Mouse (Mus musculus) adrenal gland, adult 8-10 months (tissue): Measurements from ENCODE around the gene Arf3. TPM values are rescaled to one million over a fixed set of nuclear protein-coding genes. Genes with fewer than 3 reads are reported as not detected.

Experiments
- DNase-seq: peaks from one replicate; pipeline ENCODE4 v3.0.0; 2022
- total RNA-seq, 4 experiments: library from RNA; stranded (reverse); gene quantifications; 2 replicates each; pipeline ENCODE4 v1.2.4; 2022

The Arf3 gene
- total RNA-seq, 4 experiments from 2014 or later, result 153 to 163 (median 159) TPM

DNA sequence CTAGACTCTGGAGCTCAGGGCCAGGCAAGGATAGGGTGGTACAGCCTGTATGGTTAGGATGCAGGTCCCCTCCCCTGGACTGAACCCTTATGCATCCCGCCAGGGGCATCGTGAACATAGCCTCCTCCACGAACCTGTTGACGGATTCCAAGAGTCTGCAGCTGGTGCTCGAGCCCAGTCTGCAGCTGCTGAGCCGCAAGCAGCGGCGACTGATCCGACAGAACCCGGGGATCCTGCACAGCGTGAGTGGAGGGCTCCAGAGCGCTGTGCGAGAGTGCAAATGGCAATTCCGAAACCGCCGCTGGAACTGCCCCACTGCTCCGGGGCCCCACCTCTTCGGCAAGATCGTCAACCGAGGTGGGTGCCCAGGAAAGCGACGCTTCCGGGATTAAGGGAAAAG lies 27.7 kb upstream of the Arf3 start:
- DNase-seq, result no peak

- DNase-seq, result no peak
These were observed 26.9 kb upstream of the Arf3 start, which contains the start of gene Wnt1 for GRCm38 (mm10) chr15:98789661-98790535. Gene Wnt1 (plus strand): TSS chr15:98789857.

DNA sequence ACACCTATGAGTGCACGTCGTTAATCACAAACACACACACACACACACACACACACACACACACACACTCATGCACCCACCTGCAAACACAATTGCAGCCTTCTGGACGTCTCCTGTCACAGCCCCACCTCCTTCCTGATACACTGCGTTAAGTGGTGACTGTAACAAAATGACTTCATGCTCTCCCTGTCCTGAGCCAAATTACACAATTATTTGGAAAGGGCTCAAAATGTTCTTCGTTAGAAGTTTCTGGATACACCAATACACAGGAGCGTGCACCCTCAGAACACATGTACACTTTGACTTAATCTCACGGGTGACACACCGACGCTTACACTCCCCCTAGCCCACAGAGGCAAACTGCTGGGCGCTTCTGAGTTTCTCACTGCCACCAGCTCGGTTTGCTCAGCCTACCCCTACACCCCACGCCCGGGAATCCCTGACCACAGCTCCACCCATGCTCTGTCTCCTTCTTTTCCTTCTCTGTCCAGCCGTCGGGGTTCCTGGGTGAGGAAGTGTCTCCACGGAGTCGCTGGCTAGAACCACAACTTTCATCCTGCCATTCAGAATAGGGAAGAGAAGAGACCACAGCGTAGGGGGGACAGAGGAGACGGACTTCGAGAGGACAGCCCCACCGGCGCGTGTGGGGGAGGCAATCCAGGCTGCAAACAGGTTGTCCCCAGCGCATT lies 26.1 kb upstream of the Arf3 start:
- DNase-seq, result no peak

DNA sequence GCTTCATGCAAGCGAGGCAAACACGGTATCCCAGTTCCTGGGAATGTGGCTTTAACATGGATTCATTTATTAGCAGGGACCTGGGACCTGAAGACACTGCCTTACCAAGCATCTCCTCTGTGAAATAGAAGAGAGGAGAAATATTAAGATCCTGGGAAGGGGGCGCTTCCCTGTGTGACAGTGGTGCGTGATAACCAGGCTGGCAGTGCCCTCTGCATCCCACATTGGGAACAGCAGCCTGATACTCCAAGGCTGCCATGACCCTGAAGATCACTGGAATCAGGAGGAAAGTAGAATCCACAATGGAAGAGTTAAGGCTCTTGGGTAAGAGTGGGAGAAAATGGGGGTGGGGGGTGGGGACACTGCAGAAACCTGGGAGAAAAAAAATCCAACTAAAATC lies 24.9 kb upstream of the Arf3 start:
- DNase-seq, result no peak

DNA sequence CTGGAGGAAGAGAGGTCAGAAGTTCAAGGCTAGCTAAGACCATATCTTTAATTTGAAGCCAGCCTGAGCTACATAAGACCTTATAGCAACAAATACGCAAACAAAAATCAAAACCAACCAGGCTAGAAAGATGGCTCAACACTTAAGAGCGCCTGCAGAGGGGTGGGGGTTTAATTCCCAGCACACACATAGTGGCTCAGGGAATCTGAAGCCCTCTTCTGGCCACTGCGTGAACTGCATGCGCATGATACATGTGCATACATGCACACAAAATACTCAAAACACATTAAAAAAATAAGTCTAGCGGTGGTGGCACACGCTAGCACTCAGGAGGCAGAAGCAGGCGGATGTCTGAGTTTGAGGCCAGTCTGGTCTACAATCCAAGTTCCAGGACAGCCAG lies 22.7 kb upstream of the Arf3 start:
- no peak for DNase-seq

DNA sequence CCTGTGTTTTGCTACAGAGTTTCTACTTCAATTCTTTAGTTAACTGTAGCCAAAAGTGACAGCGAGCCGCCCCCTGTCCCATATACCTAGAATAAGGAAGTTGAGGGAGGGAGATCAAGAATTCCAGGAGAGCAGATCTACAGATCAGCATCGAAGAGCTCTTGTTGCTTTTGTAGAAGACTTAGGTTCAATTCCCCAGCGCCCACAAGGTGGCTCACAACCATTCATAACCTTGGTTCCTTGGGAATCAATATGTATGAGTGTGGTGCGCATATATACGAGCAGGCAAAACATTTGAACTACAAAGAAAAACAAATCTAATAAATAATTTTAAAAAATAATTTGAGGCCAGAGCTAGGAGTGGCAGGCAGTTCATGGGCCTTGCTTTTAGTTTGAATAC lies 18.2 kb upstream of the Arf3 start:
- DNase-seq, result no peak

DNA sequence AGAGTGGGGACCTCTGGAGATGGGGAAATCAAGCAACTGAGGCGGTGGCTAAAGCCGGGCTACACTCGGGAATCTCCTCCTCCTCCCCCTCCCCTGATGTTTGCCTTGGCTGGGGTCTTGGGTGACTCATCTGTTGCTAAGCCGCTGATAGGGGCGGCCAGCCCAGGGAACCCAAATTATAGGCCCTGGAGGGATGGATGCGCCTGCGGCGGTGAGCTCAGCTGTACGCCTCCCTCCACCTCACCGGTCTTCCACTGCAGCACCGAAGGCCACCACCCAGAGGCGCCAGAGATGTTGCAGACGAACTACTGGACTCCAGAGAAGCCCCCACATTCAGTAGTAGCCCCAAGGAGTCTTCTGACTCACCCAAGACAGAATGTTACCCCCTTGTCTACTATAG lies 17.6 kb upstream of the Arf3 start:
- no peak for DNase-seq

GRCm38 (mm10) chr15:98780075-98780474 lies 17.1 kb upstream of the Arf3 start:
- DNase-seq, result no peak

GRCm38 (mm10) chr15:98778806-98779205 lies 15.8 kb upstream of the Arf3 start:
- no peak for DNase-seq

- no peak for DNase-seq
These were observed 15.3 kb upstream of the Arf3 start for GRCm38 (mm10) chr15:98778191-98778770.

DNA sequence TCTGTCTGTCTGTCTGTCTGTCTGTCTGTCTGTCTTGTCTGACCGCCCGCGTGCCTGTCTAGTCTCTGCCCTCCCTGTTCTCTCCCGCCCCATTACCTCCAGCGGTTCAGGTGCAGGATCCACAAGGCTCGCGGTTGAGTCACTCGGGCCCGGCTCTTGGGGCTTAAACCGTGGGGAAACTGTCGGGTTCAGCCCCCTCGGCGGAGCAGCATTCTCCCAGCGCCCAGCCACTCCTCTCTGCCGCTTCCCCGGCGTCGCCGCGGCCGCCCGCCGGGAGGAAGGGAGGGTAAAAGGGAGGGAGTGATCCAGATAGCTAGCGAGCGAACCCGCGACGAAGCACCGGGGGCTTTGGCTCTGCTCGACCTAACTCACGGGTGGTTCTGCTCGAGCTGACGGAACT lies 14.7 kb upstream of the Arf3 start, which contains the start of gene Wnt10b:
Gene Wnt10b (minus strand): TSS at position 389 of the 400 bp plus-strand sequence.
- no peak for DNase-seq

- DNase-seq, result no peak
These were observed 14.1 kb upstream of the Arf3 start for GRCm38 (mm10) chr15:98777005-98777616.

DNA sequence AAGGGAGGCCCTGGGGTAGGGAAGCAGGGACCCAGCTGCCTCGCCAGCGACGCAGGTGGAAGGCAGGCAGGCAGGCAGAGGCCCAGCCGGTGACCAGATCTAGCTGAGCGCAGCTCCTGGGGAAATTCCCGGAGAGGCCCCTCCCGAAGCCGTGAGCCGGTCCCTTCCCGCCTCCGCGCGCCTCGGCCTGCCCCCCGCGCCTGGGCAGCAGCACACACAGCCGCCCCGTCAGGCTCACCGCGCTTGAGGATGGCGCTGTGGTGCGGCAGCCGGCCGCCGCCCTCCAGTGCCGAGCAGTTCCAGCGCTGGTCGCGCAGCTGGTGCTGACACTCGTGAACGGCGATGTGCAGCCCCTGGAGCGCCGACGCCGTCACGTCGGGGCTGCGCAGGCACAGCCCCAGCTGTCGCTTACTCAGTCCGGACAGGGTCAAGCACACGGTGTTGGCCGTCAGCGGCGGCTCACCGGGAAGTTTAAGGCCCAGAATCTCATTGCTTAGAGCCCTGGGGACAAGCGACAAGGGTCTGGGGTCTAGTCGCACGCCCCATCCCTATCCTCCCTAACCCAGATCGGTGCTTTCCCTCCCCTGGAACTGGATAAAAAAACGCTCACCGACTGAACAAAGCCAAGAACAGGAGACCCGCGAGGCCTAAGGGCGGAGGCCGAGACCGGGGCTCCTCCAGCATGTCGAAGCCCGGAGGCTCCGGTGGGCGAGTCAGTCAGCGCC lies 13.4 kb upstream of the Arf3 start:
- DNase-seq, result no peak

DNA sequence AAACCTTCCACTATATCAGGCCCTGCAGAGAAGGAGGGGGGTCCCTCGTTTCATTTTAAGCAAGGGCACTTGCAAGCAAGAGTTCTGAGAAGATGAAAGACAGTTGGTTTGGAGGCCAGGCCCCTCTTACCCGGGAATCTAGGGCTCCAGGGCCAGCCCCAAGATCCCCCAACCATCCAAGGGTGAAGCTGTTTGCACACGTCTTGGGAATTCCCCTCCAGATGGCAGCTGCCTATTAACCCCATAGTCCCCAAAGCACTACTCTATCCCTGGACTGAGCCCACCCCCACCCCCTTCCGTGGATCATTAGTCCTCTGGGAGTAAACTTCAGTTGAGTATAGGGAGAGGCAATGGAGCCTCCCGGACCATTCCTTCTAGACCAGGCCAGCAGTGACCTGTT lies 12.5 kb upstream of the Arf3 start:
- no peak for DNase-seq

GRCm38 (mm10) chr15:98774096-98774495 lies 11.1 kb upstream of the Arf3 start:
- no peak for DNase-seq

- DNase-seq, result no peak
These were observed 9.6 kb upstream of the Arf3 start for GRCm38 (mm10) chr15:98772511-98773211.

GRCm38 (mm10) chr15:98771813-98772425 lies 8.9 kb upstream of the Arf3 start:
- DNase-seq, result no peak

DNA sequence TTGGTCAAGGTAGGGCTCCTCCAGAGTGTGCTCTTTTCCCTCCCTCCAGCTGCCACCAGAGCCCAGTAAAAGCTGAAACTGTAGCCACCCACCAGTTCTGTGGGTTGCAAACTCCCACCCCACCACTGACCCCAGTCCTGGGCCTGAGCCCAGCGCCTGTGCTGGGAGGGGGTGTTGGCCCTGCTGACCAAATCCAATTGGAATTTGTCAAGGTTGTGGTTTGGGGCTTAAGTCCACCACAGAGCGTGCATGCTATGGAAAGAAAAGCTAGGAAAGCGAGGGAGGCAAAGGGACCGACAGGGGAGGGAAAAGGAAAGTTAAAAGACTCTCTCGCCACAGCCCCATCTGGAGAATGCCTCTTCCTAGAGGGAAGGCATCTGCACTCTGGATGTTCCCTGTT lies 5.2 kb upstream of the Arf3 start:
- no peak for DNase-seq

- DNase-seq, result no peak
These were observed 2.9 kb upstream of the Arf3 start for GRCm38 (mm10) chr15:98765929-98766328.

GRCm38 (mm10) chr15:98762201-98762621 lies 803 bp downstream of the Arf3 start:
- peak; percentile 85 for DNase-seq

DNA sequence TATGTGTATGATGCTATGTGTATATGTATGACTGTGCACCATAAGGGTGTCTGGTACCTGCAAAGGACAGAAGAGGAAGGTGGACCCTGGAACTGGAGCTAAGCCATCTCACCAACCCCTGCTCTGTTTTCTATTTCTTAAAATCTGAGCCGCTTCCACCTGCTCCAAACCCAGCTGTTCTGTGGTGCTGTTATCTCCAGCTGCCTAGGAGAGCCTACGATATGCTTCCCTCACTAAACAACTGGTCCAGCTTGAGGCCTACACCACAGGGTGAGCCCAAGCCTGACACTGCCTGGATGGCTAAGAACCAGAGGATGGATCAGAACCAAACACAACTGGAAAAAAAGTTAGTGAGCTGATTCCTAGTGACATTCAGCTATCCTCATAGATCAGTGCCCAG lies 8.9 kb downstream of the Arf3 start:
- DNase-seq, result no peak
